8 mouse cellular contexts compared by ENCODE assay signal in genomic region chr8:77629858-77630537, GRCm38 (mm10). TPM values are rescaled to one million over a fixed set of nuclear protein-coding genes. Genes with fewer than 3 reads are reported as not detected.
A peak's percentile ranks its signal among the peaks of the same experiment; 100 is the strongest.
DNase-seq lines count a peak whose midpoint lies in the region; ATAC-seq and TF ChIP-seq lines count a peak whose summit lies in the region.

No protein-coding gene starts in this region.

- no peaks in the 10 kb centered on the region for H3K9me3 ChIP-seq in hindbrain, postnatal 0 days (ENCODE audit: low read length)

- CTCF ChIA-PET in Patski (lab: Charles Lee): interaction anchor here (1.0 to 1.5 kb wide), 2 partner anchors 11 to 375 kb away, joined by 3 read pairs; no protein-coding TSS in a partner anchor

- no peak overlapping the region for H3K4me2 ChIP-seq in hindbrain, postnatal 0 days (ENCODE audit: low read depth, low read length)

- no peak overlapping the region for H3K4me3 ChIP-seq in hindbrain, postnatal 0 days (ENCODE audit: low read length)

- no peak overlapping the region for H3K27ac ChIP-seq in hindbrain, postnatal 0 days

- in situ Hi-C loops in Patski (cut with MboI; ENCODE audit: low pct_unique_long_range_greater_than_20kb): loop anchor here (10.0 kb wide), 2 partner anchors 135 to 375 kb away; no protein-coding TSS in a partner anchor

- no peak overlapping the region for H3K9ac ChIP-seq in hindbrain, postnatal 0 days (replicated peaks; ENCODE audit: low read length)

- TF ChIP-seq CTCF in Patski (IDR thresholded peaks at IDR 0.05): peak; percentile 95
- peak; percentile 98 for TF ChIP-seq CTCF in hindbrain, postnatal 0 days (IDR thresholded peaks at IDR 0.05; ENCODE audit: low read depth)

- DNase-seq in Patski (ENCODE audit: low read depth, low spot score): no peak
- DNase-seq in cerebellum, adult 9-10 months: peak; percentile 31
- peak; percentile 37 to 86 for DNase-seq in frontal cortex, postnatal 14 days (ENCODE audit: low spot score in 2 of 2)
- peak; percentile 92 for DNase-seq in hindbrain, postnatal 0 days (ENCODE audit: low spot score)
- peak; percentile 28 for DNase-seq in left cerebral cortex, adult 11 months (ENCODE audit: low spot score)
- peak; percentile 79 for DNase-seq in right cerebral cortex, postnatal 25 days
- peak; percentile 80 for DNase-seq in urinary bladder, postnatal 25 days (ENCODE audit: low spot score)

- peak; percentile 71 for ATAC-seq in Patski
- ATAC-seq in hindbrain, postnatal 0 days: peak; percentile 81
- ATAC-seq in megakaryocyte-erythroid progenitor cell, adult 5-6 weeks (replicated peaks; ENCODE audit: low FRiP score, low TSS enrichment, poor library complexity, severe bottlenecking): peak; percentile 97

- WGBS in hindbrain, postnatal 0 days: 17% methylated on average over 15 of the region's 15 CpGs

- peaks cover 17% of the 10 kb centered on the region for H3K27me3 ChIP-seq in Patski
- H3K27me3 ChIP-seq in hindbrain, postnatal 0 days (ENCODE audit: insufficient read depth, low read length): no peaks in the 10 kb centered on the region

- no peaks in the 10 kb centered on the region for H3K4me1 ChIP-seq in hindbrain, postnatal 0 days (ENCODE audit: insufficient read depth, low read length)

- no peaks in the 10 kb centered on the region for H3K36me3 ChIP-seq in hindbrain, postnatal 0 days (ENCODE audit: insufficient read depth, low read length)

- POLR2A ChIA-PET in Patski (lab: Charles Lee): no interaction called here

RNA-seq across cellular contexts. Expression of gene Tmem184c, which starts 19.5 kb away (rescaled TPM):
- polyA plus RNA-seq in Patski (2021): 59.4 TPM
- 47.6 and 59.2 TPM in 2 replicates for total RNA-seq in hindbrain, postnatal 0 days (2014; rRNA removed)
- 65.3 and 66.5 TPM in 2 replicates for polyA plus RNA-seq in hindbrain, postnatal 0 days (2015; fragmentation: Nextera tagmentation; extraction: Ambion mirVana)
- 15.5 and 16.5 TPM in 2 replicates for total RNA-seq in megakaryocyte-erythroid progenitor cell, adult 5-6 weeks (2014; fragmentation: Nextera tagmentation)
- total RNA-seq in megakaryocyte-erythroid progenitor cell, adult 5-6 weeks (2017): 21.9 and 24.0 TPM in 2 replicates
